Comparison of ENCODE assay signal across 8 mouse cellular contexts in genomic region chr12:104642337-104642736, GRCm38 (mm10).
DNase-seq lines count a peak whose midpoint lies in the region; ATAC-seq and TF ChIP-seq lines count a peak whose summit lies in the region.
"Had no signal": no experiment of that assay in that cellular context is flagged by ENCODE, and none has a peak within 500 bp of the region (broad histone marks: within the 10 kb centered on the region; RNA-seq: fewer than 3 reads in every experiment).

No protein-coding gene starts in this region.

- H3K4me1 ChIP-seq in heart, embryonic 16.5 days (ENCODE audit: control insufficient read depth, insufficient read depth, low read length), result 0 out of 2 replicates have a peak, but pooled peaks cover 2% of the 10 kb centered on the region
- peaks cover 16% of the 10 kb centered on the region for H3K4me1 ChIP-seq in heart, embryonic 12.5 days (replicated peaks)
- H3K4me1 ChIP-seq in lung, adult 2 months (ENCODE audit: control insufficient read depth, insufficient read depth, low read length), result no peaks in the 10 kb centered on the region
- no peaks in the 10 kb centered on the region for H3K4me1 ChIP-seq in liver, embryonic 11.5 days (replicated peaks; ENCODE audit: control insufficient read depth, insufficient read depth, low read length)
- H3K4me1 ChIP-seq: megakaryocyte, embryonic 14.5 days had no signal

- no peak overlapping the region for H3K4me2 ChIP-seq in heart, embryonic 16.5 days (ENCODE audit: low read depth, low read length)
- no peak overlapping the region for H3K4me2 ChIP-seq in heart, embryonic 12.5 days
- no peak overlapping the region for H3K4me2 ChIP-seq in liver, embryonic 11.5 days

- H3K4me3 ChIP-seq in heart, embryonic 16.5 days (ENCODE audit: low read length), result no peak overlapping the region
- H3K4me3 ChIP-seq in heart, embryonic 12.5 days, result no peak overlapping the region
- H3K4me3 ChIP-seq in lung, adult 2 months (replicated peaks; ENCODE audit: extremely low read depth, low read depth, low read length), result no peak overlapping the region
- no peak overlapping the region for H3K4me3 ChIP-seq in liver, embryonic 11.5 days (ENCODE audit: low read depth, low read length)
- H3K4me3 ChIP-seq: megakaryocyte, embryonic 14.5 days had no signal

- no peaks in the 10 kb centered on the region for H3K36me3 ChIP-seq in heart, embryonic 16.5 days (ENCODE audit: control insufficient read depth, insufficient read depth)
- H3K36me3 ChIP-seq in heart, embryonic 12.5 days, result no peaks in the 10 kb centered on the region
- H3K36me3 ChIP-seq in liver, embryonic 11.5 days (ENCODE audit: control insufficient read depth, insufficient read depth, low read length), result no peaks in the 10 kb centered on the region

- peak; percentile 57 for DNase-seq in Muller cell, postnatal 12 days (ENCODE audit: inconsistent ontology term)
- DNase-seq in adrenal gland, adult 8-10 months, result peak; percentile 25
- peak; percentile 12 for DNase-seq in lung, adult 2 months
- no peak for DNase-seq in spleen, adult 18-20 months
- DNase-seq in liver, embryonic 11.5 days (ENCODE audit: low spot score), result no peak

- H3K9ac ChIP-seq in heart, embryonic 16.5 days (ENCODE audit: low read length), result no peak overlapping the region
- H3K9ac ChIP-seq in heart, embryonic 12.5 days, result no peak overlapping the region
- no peak overlapping the region for H3K9ac ChIP-seq in liver, embryonic 11.5 days (ENCODE audit: low read depth, low read length)

- H3K27me3 ChIP-seq in heart, embryonic 16.5 days (ENCODE audit: control insufficient read depth, insufficient read depth, low read length), result peaks cover 16% of the 10 kb centered on the region
- peaks cover 50% of the 10 kb centered on the region for H3K27me3 ChIP-seq in heart, embryonic 12.5 days (replicated peaks)
- peaks cover 16% of the 10 kb centered on the region for H3K27me3 ChIP-seq in liver, embryonic 11.5 days (replicated peaks; ENCODE audit: control insufficient read depth, insufficient read depth, low read length)

- no peak for TF ChIP-seq CTCF in lung, adult 2 months (IDR thresholded peaks at IDR 0.05; ENCODE audit: insufficient read depth, low read length)

- TF ChIP-seq POLR2A in lung, adult 2 months (IDR thresholded peaks at IDR 0.05; ENCODE audit: borderline replicate concordance, extremely low read depth, low read depth, low read length), result no peak

- no peak overlapping the region for H3K27ac ChIP-seq in heart, embryonic 16.5 days (ENCODE audit: low read length)
- no peak overlapping the region for H3K27ac ChIP-seq in heart, embryonic 12.5 days (ENCODE audit: poor library complexity, severe bottlenecking)
- no peak overlapping the region for H3K27ac ChIP-seq in liver, embryonic 11.5 days (ENCODE audit: low read depth, low read length)

- no peaks in the 10 kb centered on the region for H3K9me3 ChIP-seq in heart, embryonic 16.5 days (replicated peaks; ENCODE audit: control insufficient read depth, low read length)
- H3K9me3 ChIP-seq in heart, embryonic 12.5 days (replicated peaks), result no peaks in the 10 kb centered on the region
- no peaks in the 10 kb centered on the region for H3K9me3 ChIP-seq in liver, embryonic 11.5 days (ENCODE audit: control insufficient read depth, low read length)
- H3K9me3 ChIP-seq: megakaryocyte, embryonic 14.5 days had no signal

- 0 out of 2 replicates have a peak, but pooled peaks have one; percentile 28 for ATAC-seq in heart, embryonic 16.5 days (replicated peaks; ENCODE audit: extremely low read depth, insufficient read depth, low FRiP score)
- no peak for ATAC-seq in heart, embryonic 12.5 days (ENCODE audit: insufficient number of reproducible peaks, low FRiP score)
- no peak for ATAC-seq in liver, embryonic 11.5 days (replicated peaks; ENCODE audit: low FRiP score)

- WGBS in heart, embryonic 16.5 days, result 44% methylated on average over 7 of the region's 7 CpGs
- 55% methylated on average over 7 of the region's 7 CpGs for whole genome bisulfite sequencing in heart, embryonic 12.5 days
- 39% methylated on average over 7 of the region's 7 CpGs for WGBS in lung, adult 2 months
- 60% methylated on average over 7 of the region's 7 CpGs for WGBS in liver, embryonic 11.5 days

Comparison
In these comparisons a context has a peak if more than half of its experiments do, and no peak if none do; other contexts are left out.
1. DNase-seq: peak in Muller cell, postnatal 12 days (single experiment), adrenal gland, adult 8-10 months (single experiment) and lung, adult 2 months (single experiment); none in spleen, adult 18-20 months (0 of 2) and liver, embryonic 11.5 days (single experiment).